Mouse (Mus musculus): ENCODE data around the gene Parp11. TPM values are rescaled to one million over a fixed set of nuclear protein-coding genes. Genes with fewer than 3 reads are reported as not detected.

Parp11 gene
- 1 to 10 TPM in 1 of 2 experiments, under 1 TPM in 1; 0.81 to 7.2 TPM for polyA plus RNA-seq (2012; fragmentation: generic; extraction: Trizol)

DNA sequence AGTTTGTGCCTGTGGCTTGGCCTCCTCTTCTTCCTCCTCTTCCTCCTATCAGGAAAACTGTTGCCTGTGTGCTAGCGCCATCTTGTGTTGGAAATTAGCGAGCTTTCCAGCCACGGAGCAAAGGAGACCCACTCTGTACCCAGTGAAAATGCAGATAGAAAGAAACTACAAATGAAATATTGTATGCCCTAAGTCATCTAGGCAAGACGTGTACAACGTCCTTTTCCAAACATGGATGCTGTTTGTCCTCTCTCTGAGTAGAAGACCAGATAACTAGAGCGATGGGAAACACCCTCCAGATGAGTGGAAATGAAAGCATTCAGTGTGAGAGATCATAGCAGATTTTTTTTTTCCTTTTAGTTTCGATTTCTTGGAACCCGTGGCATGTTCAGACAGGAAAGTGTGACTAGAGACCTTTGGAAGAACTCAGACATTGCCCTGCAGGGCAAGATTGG, at the start of gene Parp11:
Parp11 (plus strand) TSS at position 405 of the 455 bp plus-strand sequence.

Other genes with a start within 250 kb of the Parp11 start
- gene Cracr2a, start 114.5 kb downstream of the Parp11 start, polyA plus RNA-seq (2012; fragmentation: generic; extraction: Trizol) = under 1 TPM; 0.36 to 0.59 TPM

All from C3H10T1/2 (cell line).